Mouse (Mus musculus) natural killer cell, adult 2 months (primary cell): ENCODE data around the gene Tmem179b.

Source experiments
- DNase-seq, 2 experiments: peaks; one replicate each; pipeline ENCODE4 v3.0.0; 2022; ENCODE audit warnings: low spot score in 2 of 2

Gene Tmem179b

DNA sequence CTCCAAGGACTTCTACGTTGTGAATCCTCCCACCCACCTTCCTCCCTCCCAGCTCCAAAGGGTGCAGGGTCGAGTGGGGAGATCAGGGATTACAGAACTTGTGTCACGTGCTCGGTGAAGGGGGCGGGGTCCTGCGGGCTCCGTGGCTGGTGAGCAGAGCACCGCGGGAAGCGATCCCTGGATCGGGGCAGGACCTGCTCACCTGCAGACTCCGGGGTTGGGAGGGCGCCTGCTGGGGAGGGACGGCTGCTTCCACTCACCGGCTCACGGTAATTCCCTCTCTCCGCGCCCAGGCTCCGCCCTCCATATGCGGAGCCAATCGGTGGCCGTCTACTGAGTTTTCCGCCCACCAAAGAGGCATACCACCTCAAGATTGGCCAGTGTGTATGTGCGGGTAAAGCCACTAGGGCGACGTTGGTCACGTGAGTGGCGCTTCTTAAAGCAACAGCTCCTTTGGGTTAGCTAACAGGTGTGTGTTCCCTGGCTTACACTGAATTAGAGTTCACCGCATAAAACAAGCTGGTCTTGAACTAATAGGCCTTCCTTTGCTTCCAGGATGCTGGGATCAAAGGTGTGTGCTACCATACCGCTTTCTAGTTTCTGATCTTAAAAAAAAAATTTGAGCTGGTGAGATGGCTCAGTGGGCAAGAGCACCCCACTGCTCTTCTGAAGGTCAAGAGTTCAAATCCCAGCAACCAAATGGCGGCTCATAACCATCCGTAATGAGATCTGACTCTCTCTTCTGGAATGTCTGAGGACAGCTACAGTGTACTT, 11.9 kb upstream of the Tmem179b start, which contains the start of gene Taf6l:
Taf6l (minus strand) TSS at position 410 of the 774 bp plus-strand sequence.
- peak; percentile 88 to 92 for DNase-seq

DNA sequence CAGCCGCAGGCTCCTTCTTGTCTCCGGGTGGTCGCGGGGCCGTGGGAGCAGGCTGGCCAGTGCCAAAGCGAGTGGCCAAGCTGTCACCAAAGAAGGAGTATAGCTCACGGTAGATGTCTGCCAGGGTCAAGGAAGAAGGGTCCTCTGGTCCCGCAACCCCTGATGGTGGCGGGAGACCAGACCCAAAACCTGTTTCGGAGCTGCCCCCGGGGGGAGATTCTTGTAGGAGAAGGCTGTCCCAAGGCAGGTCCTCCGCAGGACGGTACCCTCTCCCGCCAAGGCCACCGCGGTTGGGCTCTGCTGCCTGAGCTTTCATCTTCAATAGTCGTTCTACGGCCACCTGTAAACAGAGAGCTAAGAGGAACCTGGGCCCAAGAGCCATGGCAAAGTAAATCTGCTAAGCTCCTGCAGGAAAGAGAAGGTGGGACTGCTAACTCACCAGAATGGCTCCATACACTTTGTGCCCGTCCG, 719 bp upstream of the Tmem179b start:
- DNase-seq: no peak

DNA sequence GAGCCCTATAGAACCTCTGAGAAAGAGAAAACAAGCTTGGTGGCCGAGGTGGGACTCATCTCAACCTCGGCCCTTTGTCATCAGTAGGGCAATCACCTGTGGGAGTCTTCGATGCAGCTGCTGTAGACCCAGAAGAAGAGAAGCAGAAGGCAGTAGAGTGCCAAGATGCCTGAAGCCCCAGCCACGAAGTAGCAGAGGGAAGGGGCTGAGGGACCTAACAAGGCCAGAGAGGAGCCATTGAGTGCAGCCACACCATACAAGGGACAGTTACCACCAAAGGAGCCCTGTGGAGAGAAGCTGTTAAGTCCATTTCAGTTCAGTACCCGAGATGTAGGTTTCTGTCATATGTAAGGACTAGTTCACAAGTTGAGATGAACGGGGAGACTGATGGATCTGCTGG, 858 bp downstream of the Tmem179b start:
- DNase-seq: no peak

DNA sequence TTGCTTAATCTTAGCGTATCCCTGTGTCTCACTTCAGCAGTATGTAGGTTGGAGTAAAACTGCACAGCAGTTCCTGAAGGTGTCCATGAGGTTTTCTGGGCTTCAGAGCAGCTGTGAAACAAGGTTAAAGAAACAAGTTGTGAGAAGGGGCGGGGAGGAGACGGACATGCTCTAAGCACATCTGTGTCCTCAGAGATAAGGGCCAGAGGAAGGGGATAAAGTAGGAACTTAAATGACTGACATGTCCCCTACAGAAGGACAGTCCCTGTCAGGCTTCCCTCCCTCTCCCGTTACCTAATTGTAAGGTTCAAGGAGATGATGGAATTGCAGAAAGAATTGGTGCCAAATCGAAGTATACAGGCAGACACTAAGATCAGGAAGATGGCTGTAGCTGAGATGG, 1.3 kb downstream of the Tmem179b start:
- DNase-seq: no peak

DNA sequence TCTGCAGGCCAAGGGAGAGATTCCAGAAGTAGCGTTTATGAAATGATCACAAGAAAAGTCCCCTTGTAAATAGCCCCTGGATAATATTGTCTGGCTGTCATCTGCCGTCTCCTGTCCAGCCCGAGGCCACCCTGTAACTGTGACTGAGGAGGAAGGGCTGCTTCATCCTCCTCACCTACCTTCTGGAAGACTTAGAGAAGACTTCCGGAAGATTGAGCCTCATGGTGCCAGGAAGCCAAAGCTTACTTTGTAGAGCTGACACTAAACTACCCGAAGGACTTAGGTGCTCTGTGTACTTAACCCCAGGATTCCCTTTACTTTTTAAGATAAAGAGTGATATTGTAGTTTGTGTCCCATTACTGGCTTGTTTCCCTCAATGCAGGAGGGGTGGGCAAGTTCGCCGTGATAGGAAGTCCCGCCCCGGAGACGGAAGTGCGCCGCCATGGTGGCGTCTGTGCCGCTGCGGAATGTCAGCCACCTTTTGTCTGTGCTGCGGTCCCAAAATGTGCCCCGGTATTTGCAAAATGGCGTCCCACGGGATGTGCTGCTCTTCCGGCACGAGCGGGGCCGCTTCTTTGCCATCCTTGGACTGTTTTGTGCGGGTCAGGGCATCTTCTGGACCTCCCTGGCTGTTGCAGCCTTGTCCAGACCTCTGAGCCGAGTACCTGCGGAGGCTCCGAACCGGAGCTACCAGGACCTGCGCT, 3.5 kb downstream of the Tmem179b start, which contains the start of gene Tmem223:
Tmem223 (plus strand) TSS at position 430 of the 704 bp plus-strand sequence.
- peak; percentile 78 to 81 for DNase-seq

DNA sequence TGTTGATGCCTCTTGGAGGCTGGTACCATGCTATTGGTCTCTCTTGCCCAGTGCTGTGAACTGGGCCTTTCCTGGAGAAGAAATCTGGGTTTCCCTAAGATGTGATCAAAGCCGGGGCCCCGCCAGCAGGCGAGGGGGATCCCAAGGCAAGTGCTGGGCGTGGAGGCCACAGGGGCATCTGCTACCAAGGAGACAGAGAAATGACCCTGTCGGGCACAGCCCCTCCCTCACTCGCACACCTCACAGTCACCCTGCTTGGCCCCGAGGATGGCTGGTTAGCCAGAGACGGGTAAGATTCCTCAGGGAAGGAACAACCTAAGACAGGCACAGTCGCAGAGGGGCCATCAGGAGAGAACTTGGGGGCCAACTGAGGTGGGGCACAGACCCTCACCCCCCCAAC, 8.7 kb downstream of the Tmem179b start:
- no peak for DNase-seq

DNA sequence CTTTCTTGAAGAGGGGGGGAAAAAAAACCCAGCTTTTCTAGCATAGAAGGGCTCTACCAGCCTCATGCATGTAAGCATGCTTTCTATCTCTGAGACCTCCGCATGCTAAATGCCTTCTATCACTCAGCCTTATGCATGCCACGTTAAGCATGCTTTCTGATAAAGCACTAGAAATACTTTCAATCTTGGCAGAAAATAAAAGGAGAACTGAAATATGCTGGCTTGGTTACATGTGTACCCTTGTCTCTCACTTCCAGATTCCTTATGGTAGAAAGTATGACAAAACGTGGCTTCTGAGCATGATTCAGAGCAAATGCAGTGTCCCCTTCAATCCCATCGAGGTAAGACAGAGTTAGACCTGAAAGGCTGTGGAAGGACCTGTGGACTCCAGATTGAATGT, 11.0 kb downstream of the Tmem179b start:
- DNase-seq: no peak

DNA sequence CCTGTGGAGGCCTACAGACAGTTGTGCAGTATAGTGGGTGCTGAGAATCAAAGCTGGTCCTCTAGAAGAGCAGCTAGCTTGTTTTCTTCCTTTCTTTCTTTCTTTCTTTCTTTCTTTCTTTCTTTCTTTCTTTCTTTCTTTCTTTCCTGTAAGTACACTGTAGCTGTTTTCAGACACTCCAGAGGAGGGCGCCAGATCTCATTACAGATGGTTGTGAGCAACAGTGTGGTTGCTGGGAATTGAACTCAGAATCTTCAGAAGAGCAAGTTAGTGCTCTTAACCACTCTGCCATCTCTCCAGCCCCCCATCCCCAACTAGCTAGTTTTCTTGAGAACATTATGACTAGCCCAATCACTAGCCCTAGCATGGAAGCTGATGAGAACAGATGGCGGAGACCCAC, 13.5 kb downstream of the Tmem179b start:
- DNase-seq: peak in 1 of 2 experiments; percentile 30

DNA sequence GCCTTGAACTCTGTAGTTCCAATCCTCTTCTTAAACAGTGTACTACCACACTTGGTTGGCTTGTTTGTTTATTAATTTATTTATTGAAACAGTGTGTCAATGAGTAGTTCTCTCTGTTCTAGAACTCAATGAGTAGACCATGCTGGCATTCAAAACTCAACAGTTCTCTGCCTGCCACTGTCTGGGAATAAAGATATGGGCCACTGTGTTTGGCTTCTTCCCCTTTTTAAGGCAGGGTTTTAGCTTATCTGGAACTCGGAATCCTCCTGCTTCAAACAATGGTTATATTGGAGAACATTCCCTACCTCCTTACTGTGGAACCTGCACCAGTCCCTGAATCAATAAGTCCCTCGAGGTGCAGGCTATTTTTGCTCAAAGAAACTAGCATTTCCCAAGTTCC, 15.4 kb downstream of the Tmem179b start:
- DNase-seq: no peak

DNA sequence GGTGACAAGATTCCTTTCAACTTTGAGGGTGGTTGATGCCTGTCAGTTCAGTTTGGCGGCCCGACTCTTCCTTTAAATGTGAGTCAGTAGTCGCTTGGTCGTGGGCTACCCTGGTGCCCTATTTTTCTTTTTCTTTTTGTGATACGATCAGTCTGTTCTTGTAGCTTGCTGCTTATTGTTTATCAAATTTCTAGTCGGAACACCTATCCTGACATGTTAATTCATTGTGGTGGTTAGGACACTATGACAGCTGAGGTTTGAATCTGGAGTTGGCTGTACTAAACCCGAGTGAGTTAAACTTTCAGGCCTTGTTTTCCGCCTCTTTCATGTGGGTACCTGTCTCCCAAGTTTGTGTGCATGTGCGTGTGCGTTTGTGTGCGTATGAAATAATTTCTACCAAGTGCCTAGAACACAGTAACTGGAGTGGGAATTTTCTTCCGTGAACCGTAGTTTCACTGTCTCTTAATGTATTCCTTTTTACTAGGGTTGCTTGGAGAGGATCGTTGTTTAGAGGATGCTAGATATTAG, 16.7 kb downstream of the Tmem179b start:
- no peak for DNase-seq

DNA sequence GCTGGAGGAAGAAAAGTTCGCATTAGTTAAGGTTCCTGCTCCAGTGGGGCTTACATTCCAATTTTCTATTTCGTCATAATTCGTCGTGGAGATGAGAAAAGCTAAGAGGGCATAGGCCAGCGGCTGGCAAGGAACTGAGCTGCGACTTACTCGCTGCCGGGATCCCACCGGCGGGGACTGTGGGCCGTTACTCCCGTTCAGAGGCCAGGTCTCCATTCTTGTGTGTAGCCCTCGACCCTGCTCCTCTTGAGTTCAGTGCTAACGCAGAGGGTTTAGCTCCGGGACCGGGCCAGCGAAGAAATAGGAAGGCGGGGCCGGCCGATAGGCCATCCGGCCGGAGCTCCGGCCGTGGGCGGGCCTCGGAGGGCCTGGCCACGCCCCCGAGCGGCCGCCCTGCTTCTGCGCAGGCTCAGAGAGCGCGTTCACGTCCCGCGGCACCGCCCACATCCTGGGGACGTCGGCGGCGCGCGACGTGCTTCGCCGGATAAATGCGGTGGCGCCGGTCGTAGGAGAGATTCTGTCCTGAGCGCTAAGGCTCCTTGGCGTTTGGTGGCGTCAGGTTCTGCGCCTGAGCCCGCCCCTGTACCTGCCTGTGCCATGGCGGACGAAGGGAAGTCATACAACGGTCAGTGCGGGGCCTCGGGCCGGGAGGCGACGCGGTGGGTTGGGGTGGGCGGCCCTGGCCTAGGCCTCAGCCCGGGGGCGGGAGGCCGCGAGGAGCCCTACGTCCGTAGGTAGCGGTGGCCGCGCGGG, 17.5 kb downstream of the Tmem179b start, which contains the start of gene Nxf1:
Nxf1 (plus strand) TSS at position 439 of the 753 bp plus-strand sequence.
- DNase-seq: peak; percentile 89 to 92

DNA sequence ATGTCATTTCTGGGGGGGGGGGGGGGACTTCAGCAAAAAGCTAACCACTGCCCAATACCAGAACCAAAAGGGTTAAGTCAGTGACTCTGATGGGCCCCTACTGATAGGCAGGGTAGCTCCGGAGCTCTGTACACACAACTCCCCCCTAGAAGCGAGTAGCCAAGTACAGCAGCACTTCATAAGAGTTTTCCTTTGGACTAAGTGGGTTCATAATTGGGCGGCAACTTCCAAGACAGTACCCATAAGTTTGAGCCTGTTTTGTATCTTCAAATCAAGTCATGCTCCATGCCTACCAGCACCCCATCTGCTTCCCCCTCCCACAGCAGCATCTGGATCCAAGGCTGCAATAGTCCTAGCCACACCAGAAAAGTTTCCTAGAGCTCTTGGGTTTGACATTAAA, 18.6 kb downstream of the Tmem179b start:
- no peak for DNase-seq

DNA sequence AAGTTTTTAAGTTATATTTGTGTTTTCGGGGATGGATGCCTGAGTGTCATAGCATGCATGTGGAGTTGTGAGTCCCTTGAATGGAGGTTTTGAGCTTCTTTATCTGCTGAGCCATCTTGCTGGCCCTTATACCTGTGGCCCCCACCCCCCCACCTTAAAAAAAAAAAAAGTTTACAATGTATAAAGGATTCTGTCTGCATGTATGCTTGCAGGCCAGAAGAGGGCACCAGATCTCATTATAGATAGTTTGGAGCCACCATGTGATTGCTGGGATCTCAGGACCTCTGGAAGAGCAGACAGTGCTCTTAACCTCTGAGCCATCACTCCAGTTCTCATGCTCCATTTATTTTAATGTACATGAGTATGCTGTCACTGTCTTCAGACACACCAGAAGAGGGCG, 26.9 kb downstream of the Tmem179b start:
- no peak for DNase-seq

DNA sequence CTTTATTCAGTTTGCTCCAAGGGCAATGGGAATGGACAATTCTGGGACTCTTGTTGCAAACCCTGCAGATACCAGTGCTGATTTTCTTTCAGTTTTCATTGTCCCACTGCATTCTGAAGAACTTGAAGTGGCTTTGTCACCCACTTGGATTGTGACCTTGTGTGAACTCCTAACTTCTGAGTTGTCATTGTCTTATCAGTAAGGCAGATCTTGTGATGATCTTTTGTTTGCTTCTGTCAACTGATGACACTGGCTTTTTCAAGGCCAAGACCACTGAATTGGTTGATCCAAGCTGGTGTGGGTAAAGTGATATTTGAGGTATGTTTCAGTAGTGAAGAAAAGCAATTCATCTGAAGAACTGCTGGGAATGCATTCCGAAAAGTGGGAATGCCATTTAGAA, 28.9 kb downstream of the Tmem179b start:
- no peak for DNase-seq

DNA sequence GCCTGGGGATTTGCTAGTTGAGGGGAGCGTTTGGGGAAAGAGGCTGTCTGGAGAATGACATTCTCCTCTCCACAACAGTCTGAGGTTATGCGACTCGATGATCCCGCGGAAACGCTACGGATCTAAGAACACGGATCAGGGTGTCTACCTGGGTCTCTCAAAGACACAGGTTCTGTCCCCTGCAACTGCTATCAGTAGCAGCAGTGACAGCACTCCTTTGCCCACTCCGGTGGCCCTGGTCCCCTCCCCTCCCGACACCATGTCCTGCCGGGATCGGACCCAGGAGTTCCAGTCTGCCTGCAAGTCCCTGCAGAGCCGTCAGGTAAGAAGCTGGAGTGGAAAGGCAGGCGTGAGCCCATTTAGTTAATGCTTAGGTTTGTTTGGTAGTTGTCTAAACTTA, 32.1 kb downstream of the Tmem179b start:
- no peak for DNase-seq

DNA sequence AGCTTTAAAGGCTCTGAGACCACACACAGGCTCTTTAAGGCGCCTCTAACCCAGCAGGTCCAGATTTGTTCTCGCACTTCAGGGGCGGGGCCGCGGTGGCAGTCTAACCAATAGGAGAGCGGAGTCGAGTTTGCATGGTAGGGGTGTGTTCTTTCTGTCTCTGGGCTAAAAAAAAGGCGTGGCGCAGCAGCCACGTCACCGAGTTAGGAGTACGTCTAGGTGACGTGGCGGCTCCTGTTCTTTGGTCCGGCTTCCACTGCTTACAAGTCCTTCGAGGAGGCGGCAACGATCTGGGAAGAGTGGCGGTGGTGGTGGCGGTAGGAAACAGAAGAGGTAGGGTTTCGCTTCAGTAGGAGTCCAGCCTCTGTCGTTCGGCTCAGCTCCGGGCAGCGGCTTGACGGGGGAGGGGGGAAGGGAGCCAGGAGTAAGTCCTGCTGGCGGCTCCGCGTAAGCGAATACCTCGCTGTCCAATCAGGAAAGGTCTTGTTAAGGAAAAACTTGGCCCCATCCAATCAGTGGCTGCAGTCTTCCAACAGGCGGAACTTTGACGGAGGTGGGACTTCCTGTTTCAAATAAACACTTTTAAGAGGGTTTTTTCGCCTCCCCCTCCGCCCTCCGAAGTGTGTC, 32.9 kb downstream of the Tmem179b start, which contains the start of gene Stx5a:
Stx5a (plus strand) TSS at position 171 of the 627 bp plus-strand sequence.
- DNase-seq: peak; percentile 96

DNA sequence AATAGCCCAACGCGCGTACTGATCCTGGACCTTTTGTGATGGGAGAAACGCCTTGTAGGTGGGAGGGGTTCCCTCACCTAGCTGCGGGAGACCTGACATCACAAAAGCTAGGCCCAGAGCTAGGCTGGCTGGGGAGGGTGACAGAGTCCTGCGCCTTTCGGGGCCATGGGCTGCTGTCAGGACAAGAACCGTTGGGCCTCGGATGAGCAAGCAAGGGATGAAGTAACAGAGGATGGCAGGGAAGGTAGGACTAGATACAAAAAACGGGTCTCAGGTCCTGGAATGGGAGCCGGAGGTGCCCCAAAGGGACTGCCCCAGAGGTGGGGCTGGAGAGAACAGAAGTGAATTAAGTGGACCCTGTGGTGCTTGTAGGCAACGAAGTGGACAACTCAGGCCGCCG, 33.7 kb downstream of the Tmem179b start, which contains the start of gene 1700092M07Rik:
1700092M07Rik (plus strand) TSS at position 116 of the 400 bp plus-strand sequence.
- DNase-seq: no peak

DNA sequence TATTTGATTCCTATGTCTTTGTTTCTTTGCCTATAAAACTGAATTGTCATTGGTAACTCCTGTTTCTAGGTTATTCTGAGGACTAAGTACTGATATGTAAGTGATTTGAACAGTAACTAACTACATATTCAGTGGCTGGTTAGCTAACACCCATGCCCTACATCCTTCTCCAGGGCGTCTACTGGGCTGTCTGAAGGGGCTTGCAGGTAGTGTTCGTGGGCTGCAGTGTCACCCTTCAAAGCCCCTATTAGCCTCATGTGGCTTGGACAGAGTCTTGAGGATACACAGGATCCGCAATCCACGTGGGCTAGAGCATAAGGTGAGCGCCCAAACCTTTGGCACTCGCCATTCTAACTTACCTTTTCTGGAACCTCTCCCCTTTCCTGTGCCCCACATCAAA, 34.6 kb downstream of the Tmem179b start:
- no peak for DNase-seq

DNA sequence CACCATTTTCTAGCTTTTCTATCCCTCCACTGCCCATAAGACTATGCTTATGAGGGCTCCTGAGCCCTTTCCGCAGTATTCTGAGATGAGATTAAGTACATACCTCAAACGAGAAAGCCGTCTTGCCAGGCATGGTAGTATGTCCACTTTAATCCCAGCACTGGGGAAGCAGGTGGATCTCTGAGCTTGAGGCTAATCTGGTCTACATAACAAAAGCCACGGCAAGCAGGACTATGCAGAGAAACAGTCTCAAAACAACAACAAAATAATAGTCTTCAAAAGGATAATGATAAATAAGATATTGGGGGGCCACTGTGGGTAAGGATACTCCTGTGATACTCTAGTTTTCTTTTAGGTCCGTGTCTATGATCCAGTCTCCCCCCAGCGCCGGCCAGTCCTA, 35.4 kb downstream of the Tmem179b start:
- DNase-seq: no peak

DNA sequence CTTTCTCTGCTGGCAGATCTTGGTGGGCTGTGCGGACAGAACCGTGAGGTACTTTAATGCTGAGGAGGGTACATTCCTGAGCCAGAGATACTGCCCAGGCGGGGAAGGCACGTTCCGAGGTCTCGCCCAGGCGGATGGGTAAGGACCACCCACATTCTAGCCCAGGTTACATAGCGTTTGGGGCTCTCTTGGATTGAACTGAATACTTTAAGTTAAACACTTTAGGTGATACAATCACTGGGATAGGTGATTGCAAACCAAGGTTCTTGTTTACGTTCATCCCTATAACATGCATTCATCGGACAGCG, 38.2 kb downstream of the Tmem179b start:
- DNase-seq: no peak

DNA sequence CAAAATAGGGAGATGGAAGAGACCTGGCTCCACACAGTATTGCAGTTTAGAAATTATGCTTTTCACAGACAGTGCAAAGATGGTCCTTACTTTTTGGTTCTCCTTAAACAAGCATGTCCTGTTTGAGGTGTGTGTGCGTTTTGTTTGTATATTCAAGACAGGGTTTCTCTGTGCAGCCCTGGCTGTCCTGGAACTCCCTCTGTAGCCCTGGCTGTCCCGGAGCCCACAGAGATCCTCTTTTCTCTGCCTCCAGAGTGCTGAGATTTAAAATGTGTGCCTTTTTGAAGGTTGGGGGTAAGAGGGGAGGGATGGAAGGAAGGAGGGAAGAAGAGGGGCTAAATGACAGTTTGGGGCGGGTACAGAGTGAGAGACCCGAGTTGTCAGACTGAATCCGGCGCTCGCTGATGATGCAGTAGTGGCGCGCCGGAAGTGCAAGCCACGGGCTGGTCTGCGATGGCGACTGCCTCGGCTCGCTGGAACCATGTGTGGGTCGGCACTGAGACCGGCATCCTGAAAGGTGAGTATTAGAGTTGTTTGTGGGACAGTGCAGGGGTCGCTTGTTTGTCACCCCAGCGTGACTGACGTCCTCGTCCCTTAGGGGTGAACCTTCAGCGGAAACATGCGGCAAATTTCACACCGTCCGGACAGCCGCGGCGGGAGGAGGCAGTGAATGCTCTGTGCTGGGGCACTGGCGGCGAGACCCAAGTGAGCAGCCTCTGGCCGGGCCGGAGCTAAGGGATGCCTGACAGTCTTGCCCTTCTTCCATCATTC, 38.7 kb downstream of the Tmem179b start, which contains the start of gene Wdr74:
Wdr74 (plus strand) TSS at position 439 of the 771 bp plus-strand sequence.
- DNase-seq: peak; percentile 83 to 88
